Mouse (Mus musculus) gastrocnemius, postnatal 10 days (tissue): ENCODE results near the gene Nptx1. TPM values are rescaled to one million over a fixed set of nuclear protein-coding genes. Genes with fewer than 3 reads are reported as not detected.

Experiments
- DNase-seq: peaks from one replicate; pipeline ENCODE4 v3.0.0; 2021; ENCODE audit warnings: mixed read lengths
- total RNA-seq, 2 experiments: library from RNA; stranded (reverse); gene quantifications; 2 replicates each; pipeline ENCODE4 v1.2.3; 2021

Nptx1 gene
- total RNA-seq, 2 experiments from 2014 or later: 0.50 to 0.66 TPM

- DNase-seq: no peak
These were observed 55.9 kb downstream of the Nptx1 start for GRCm38 (mm10) chr11:119491690-119492087.

DNA sequence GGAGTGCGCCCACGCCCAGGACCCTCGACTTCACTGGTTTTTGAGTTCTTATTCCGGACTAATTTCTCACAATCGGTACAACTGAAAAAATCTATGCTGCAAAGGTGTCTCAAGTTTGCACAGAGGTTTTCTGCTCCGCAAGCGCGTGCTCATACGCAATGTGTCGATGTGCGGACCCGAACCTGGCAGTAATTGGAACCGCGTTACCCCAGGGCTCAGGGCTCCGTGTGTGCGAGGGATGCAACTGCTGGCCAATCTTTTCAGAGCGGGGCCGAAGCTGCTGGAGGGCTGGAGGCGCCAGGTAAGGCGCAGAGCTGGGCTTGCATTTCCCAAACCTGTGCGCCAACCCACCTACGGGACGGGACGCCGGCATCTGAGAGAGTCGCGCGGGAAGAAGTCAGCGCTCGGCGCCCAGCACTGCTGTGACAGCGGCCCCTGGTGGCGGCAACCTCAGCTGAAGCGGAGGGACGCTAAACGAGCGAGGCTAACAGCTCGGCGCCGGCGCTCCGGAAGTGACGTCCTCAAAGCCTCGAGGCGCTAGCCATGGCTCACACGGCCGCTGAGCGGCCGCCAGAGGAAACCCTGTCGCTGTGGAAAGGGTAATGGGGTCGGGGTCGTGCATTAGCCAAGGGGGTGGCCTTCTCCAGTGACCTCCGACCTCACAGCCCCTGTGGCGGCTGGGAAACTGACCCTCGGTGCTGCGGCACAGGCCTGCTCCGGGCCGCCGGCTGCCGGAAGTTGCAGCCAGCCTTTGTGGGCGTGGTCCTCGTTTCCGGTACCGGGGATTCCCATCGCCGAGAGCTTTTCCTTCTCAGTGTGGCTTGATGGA lies 56.5 kb downstream of the Nptx1 start, which contains the start of gene Endov:
Endov (plus strand) TSS at position 487 of the 829 bp plus-strand sequence.
- DNase-seq: peak; percentile 100

Other genes starting within 250 kb of the Nptx1 start
- gene Eif4a3, start 247.7 kb downstream of the Nptx1 start, total RNA-seq: 10 to 100 TPM; 74.3 to 75.4 TPM
- gene Card14, start 240.0 kb downstream of the Nptx1 start, total RNA-seq: 1 to 10 TPM in 1 of 2 experiments, under 1 TPM in 1; 0.77 to 1.3 TPM
- gene Sgsh, start 192.2 kb downstream of the Nptx1 start, total RNA-seq: 1 to 10 TPM; 5.2 to 5.7 TPM
- 1 to 10 TPM; 2.6 to 4.0 TPM for gene Slc26a11, start 192.2 kb downstream of the Nptx1 start, total RNA-seq
- 10 to 100 TPM in 1 of 2 experiments, 1 to 10 TPM in 1; 6.9 to 10.1 TPM for gene Rnf213, start 154.7 kb downstream of the Nptx1 start, total RNA-seq
- 10 to 100 TPM in 1 of 2 experiments, 1 to 10 TPM in 1; 9.7 to 12.9 TPM for gene Endov, start 56.4 kb downstream of the Nptx1 start, total RNA-seq
- gene Rptor, start 55.2 kb upstream of the Nptx1 start, total RNA-seq: 10 to 100 TPM; 30.6 to 34.8 TPM